Mouse (Mus musculus): ENCODE data around the gene Tmem59l. TPM values are rescaled to one million over a fixed set of nuclear protein-coding genes. Genes with fewer than 3 reads are reported as not detected.

Tmem59l gene
- total RNA-seq, 1 experiment from 2014 or later: 5.6 TPM

DNA sequence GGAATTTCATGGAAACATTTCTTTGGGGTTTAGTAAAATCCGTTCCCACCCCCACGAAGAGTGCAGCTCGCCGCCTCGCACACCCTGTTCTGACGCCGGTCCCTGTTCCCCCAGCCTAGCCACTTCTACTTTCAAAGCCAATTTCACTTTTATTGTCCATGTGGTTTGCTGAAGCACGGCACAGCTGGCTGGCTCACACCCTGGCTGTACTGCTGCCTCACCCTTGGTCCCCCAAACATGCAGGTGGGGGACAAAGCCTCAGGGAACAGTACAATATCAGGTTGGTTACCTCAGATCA lies 24.7 kb downstream of the Tmem59l start:
- DNase-seq: no peak

GRCm38 (mm10) chr8:70461765-70462515 lies 25.2 kb downstream of the Tmem59l start:
- DNase-seq: peak; percentile 83

- DNase-seq: no peak
These were observed 26.6 kb downstream of the Tmem59l start for GRCm38 (mm10) chr8:70460606-70461005.

- DNase-seq: no peak
These were observed 27.0 kb downstream of the Tmem59l start for GRCm38 (mm10) chr8:70460199-70460598.

GRCm38 (mm10) chr8:70459636-70460035 lies 27.5 kb downstream of the Tmem59l start:
- DNase-seq: no peak

- DNase-seq: no peak
These were observed 28.7 kb downstream of the Tmem59l start for GRCm38 (mm10) chr8:70458462-70458861.

DNA sequence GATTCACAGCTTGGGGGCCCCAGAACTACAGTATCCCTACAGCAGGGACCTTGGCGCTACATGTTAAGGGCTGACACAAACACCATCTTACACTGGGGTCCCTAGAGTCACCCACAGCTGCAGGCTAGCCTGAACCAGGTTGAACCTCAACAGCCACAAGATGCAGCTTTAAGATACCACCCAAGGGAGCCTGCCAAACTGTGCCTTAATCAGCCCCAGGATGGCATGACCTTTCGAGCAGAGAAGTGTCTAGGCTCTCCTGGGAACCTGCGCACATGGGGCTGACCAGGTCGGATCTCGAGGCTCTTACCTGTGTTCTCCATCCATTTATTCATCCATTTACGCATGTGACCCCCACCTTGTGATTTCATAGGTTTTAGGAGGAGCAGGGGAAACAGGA lies 29.3 kb downstream of the Tmem59l start:
- no peak for DNase-seq

- DNase-seq: peak; percentile 59
These were observed 30.2 kb downstream of the Tmem59l start for GRCm38 (mm10) chr8:70456996-70457395.

DNA sequence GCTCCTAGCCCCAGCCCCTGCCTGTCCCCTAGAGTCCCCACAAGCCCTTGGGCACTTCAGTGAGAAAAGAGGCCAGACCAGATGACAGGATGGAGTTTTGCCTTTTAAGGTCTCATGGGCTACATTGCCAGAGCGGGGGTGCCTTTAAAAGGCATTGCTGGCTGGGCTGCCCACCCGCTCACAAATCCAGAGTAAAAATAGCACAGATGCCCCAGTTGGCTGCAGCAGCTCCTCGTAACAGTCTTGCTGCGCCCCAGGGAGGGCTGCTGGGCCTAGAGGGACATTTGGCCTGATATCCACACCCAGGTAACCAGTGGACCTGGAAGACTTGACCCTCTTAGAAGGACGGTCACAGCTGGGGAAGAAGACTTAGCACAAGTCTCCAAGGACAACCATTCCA lies 33.3 kb downstream of the Tmem59l start:
- DNase-seq: no peak

DNA sequence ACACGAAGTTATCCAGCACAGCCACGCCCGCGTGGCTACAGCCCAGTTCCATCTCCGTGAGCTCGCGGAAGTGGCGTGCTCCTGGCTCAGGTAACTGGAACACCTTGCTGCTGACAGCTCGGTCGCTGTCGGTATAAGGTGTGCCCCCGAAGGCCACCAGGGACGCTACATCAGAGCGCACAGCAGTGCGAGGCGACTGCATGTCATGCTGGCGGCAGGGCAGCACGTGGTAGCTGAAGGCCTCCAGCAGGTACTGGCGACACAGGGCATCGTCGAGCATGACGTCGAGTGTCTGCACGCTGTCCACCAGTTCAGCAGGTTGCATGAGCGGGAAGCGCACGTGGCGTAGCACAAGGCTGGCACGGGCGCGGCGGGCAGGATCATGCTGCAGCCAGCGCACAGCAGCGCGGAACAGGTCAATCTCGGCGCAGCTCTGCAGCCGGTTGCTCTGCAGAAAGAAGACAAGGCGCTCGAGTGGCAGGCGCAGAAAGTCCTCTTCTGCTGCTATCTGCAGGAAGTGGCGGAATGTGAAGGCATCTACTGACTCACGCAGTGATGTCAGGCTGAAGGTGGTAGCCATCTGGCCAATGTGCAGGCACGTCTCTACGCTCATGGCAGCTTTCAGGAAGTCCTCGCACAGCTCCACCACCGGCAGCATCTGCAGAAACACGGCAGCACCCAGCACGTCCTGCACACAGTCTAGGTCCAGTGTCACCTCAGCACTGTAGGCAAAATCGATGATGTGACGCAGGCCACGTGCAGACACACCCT lies 34.8 kb downstream of the Tmem59l start:
- DNase-seq: no peak

DNA sequence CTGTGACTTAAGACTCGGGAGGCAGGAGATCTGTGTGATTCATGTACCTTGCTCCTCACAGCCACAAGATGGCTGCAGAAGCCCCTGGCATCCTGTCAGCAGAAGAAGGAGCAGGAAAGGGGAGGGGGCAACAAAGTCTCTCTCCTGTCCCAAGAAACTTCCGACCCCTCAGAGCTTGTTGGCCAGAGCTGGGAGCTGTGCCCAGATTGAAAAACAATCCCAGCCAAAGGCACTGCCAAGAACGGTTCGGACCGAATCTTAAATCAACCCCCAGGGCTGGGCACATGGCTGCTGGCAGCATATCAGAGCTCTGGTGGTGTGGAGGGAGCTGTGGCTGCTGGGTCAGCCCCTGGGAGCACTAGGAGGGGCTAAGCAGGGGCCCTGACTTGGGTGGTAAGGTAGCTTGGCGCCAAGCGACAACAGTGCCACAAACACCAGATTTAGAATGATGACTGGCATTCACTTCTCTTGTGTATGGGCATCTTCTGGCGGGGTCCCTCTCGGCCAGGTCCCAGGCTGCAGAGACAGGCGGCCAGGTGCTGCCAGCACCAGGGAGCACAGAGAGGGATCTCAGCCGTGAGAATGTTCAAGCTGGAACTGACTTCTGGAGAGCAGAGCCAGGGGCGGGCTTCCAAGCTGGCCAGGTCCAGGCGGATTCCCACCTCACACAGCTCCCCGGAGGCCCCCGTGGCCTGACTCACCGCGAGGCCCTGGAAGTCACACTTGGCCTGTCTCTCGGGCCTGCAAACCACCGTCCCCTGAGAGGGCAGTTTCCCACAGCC lies 39.3 kb downstream of the Tmem59l start:
- peak; percentile 77 for DNase-seq

GRCm38 (mm10) chr8:70445988-70446387 lies 41.2 kb downstream of the Tmem59l start:
- DNase-seq: no peak

DNA sequence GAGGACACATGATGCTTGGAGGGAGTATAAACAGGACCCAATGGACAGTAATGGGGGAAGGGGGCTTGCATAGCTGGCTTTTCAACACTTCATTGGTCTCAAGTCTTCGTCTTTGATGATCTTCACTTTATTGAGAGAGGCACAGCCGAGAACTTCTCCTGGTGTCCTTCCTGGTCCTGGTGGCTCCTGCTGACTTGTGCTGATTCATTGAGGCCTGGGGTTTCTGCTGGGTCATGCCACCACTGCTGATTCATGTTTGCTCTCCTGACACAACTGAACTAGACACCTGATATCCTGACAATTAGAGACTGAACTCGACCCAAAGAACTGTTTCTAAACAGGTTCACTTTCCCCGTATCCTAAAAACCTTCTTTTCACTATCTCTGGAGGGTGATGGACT lies 43.8 kb downstream of the Tmem59l start:
- no peak for DNase-seq

DNA sequence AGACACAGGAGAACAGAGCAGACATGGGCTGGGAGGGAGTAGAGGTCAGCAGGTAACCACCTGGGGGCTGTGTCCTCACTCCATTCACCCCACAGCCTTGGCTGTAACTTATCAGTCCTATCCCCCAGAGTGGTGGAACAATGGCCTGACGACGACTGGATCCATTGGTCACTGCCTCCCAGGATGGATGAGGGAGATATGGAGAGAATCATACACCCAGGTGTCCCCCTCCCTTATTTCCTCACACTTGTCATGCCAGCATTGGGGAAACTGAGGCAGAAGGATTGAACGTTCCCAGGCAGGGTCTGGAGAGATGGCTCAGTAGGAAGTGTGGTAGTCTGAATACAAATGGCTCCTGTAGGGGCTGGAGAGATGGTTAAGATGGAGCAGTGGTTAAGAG lies 45.6 kb downstream of the Tmem59l start:
- DNase-seq: no peak

DNA sequence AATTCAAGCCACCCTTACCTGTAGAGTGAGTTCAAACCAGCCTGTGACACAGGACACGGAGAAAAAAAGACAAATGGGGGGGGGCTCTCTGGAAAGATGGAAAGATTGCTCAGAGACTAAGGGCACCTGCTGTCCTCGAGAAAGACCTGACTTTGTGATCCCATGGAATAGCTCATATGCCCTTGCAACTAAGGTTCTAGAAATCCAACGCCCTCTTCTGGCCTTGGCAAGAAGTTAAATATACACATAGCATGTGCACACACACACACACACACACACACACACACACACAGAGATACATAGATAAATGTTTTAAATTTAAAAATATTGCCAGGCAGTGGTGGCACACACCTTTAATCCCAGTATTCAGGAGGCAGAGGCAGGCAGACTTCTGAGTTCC lies 46.9 kb downstream of the Tmem59l start:
- DNase-seq: no peak

DNA sequence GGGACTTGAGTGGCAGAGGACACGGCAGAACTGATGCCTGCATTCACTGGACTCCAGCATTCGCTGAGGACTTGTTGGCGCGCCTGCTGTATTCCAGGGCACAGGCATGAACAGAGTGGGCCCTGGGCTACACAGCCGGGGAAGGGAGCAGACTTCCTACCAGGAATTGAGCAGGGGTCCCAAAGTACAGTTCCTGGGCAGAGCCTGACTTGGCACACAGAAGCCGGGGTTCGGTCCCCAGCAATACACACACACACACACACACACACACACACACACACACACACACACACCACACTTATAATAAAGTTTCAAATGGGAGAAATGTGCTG lies 47.3 kb downstream of the Tmem59l start:
- no peak for DNase-seq

- DNase-seq: peak; percentile 99
These were observed 47.9 kb downstream of the Tmem59l start, which contains the start of gene Crtc1 for GRCm38 (mm10) chr8:70439055-70439847. Gene Crtc1, minus strand, starts transcription at chr8:70439579.

GRCm38 (mm10) chr8:70438423-70438822 lies 48.7 kb downstream of the Tmem59l start:
- no peak for DNase-seq

DNA sequence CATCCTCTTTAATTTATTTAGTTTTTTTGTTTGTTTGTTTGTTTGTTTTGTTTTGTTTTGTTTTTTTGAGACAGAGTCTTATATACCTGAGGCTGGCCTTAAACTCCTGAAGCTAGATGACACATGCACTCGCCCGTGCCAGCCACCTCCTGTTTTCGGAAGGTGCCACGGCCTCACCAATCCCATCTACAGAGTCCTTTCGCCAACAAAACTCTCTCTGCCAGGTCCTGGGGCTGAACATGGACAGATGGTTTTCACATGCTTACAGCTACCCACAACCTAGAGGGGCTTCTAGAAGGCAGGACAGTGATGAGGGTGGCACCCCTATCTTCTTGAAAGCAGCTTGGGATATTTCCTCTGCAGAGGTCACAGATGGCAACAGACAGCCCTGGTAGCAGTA lies 52.0 kb downstream of the Tmem59l start:
- no peak for DNase-seq

All from adrenal gland, postnatal 14 days (tissue).